Mouse (Mus musculus) forebrain, embryonic 15.5 days (tissue): ENCODE results near the gene Hist1h4f. TPM values are rescaled to one million over a fixed set of nuclear protein-coding genes. Genes with fewer than 3 reads are reported as not detected.
"Not testable (repeated sequence)": the region's sequence is repeated elsewhere in the genome, so short reads cannot be mapped to it uniquely, and the experiment has no call there.

Source experiments
- ATAC-seq: fragments of 200-750 bp; cut with Nextera tagmentation; replicated peaks from 2 replicates; pipeline ENCODE4 v1.8.0; 2017; ENCODE audit warnings: mild to moderate bottlenecking, moderate TSS enrichment, moderate library complexity
- H3K27ac ChIP-seq: fragments of 300-500 bp; sonication (generic); replicated peaks from 2 replicates; pipeline ENCODE4 v1.5.1; 2015; ENCODE audit warnings: mild to moderate bottlenecking, inconsistent platforms
- H3K27me3 ChIP-seq: fragments of 300-500 bp; sonication (generic); 2 replicates; pipeline ENCODE4 v1.6.1; 2015; ENCODE audit warnings: inconsistent platforms
- H3K36me3 ChIP-seq: fragments of 300-500 bp; sonication (generic); 2 replicates; pipeline ENCODE4 v1.6.1; 2015; ENCODE audit warnings: mild to moderate bottlenecking, inconsistent platforms
- H3K4me1 ChIP-seq: fragments of 300-500 bp; sonication (generic); 2 replicates; pipeline ENCODE4 v1.6.1; 2015; ENCODE audit warnings: inconsistent platforms
- H3K4me2 ChIP-seq: fragments of 300-500 bp; sonication (generic); replicated peaks from 2 replicates; pipeline ENCODE4 v1.6.1; 2015; ENCODE audit warnings: mild to moderate bottlenecking, inconsistent platforms
- H3K4me3 ChIP-seq: fragments of 300-500 bp; sonication (generic); 2 replicates; pipeline ENCODE4 v1.5.1; 2015; ENCODE audit warnings: mild to moderate bottlenecking, inconsistent platforms
- H3K9ac ChIP-seq: fragments of 300-500 bp; sonication (generic); replicated peaks from 2 replicates; pipeline ENCODE4 v1.6.1; 2015; ENCODE audit warnings: mild to moderate bottlenecking, inconsistent platforms
- H3K9me3 ChIP-seq: fragments of 300-500 bp; sonication (generic); 2 replicates; pipeline ENCODE4 v1.6.1; 2016; ENCODE audit warnings: inconsistent platforms
- WGBS: fragments of 180-500 bp; shearing (Covaris S2); methylation state at CpG from one replicate; pipeline ENCODE4 v1.1.7; 2015; ENCODE audit warnings: mixed read lengths; 5-methylcytosine and 5-hydroxymethylcytosine counted together
- polyA plus RNA-seq: library from polyadenylated mRNA; unstranded; fragments of >200 nt; fragmentation: Nextera tagmentation; extraction: Ambion mirVana; gene quantifications from 2 replicates; pipeline ENCODE4 v1.2.1, GENCODE M21; 2015

Gene Hist1h4f
- polyA plus RNA-seq, 1 experiment from 2014 or later, result 0.70 TPM

- peak overlapping the region; percentile 47 for H3K4me3 ChIP-seq
- H3K9ac ChIP-seq, result peak overlapping the region; percentile 74
- peaks cover 50% of the 10 kb centered on the region for H3K4me1 ChIP-seq
- H3K27ac ChIP-seq, result peak overlapping the region; percentile 97
- peak overlapping the region; percentile 77 for H3K4me2 ChIP-seq
- ATAC-seq, result peak; percentile 17; the same call in 1 of the 2 replicates
- H3K36me3 ChIP-seq, result no peaks in the 10 kb centered on the region
- H3K9me3 ChIP-seq, result no peaks in the 10 kb centered on the region
- no peaks in the 10 kb centered on the region for H3K27me3 ChIP-seq
- under 1% methylated on average over 21 of the region's 21 CpGs for WGBS
Measured at GRCm38 (mm10) chr13:23585029-23585441, 33.6 kb upstream of the Hist1h4f start.

- Histone ChIP-seq H3K27ac (peak overlapping the region; percentile 97), H3K36me3 (no peaks in the 10 kb centered on the region), H3K9ac (peak overlapping the region; percentile 74), H3K9me3 (no peaks in the 10 kb centered on the region), H3K4me1 (peaks cover 50% of the 10 kb centered on the region), H3K4me2 (peak overlapping the region; percentile 77), H3K4me3 (peak overlapping the region; percentile 47), H3K27me3 (no peaks in the 10 kb centered on the region)
- ATAC-seq, result no peak
Measured at GRCm38 (mm10) chr13:23584331-23584730, 32.9 kb upstream of the Hist1h4f start.

GRCm38 (mm10) chr13:23583387-23584068, 32.1 kb upstream of the Hist1h4f start:
- H3K9me3 ChIP-seq, result no peaks in the 10 kb centered on the region
- H3K36me3 ChIP-seq, result no peaks in the 10 kb centered on the region
- H3K4me3 ChIP-seq, result no peak overlapping the region
- no peaks in the 10 kb centered on the region for H3K27me3 ChIP-seq
- H3K4me1 ChIP-seq, result peaks cover 50% of the 10 kb centered on the region
- ATAC-seq, result no peak
- no peak overlapping the region for H3K9ac ChIP-seq
- peak overlapping the region; percentile 97 for H3K27ac ChIP-seq
- H3K4me2 ChIP-seq, result no peak overlapping the region; the same call in 1 of the 2 replicates

- peak overlapping the region; percentile 61 for H3K9ac ChIP-seq
- H3K4me3 ChIP-seq, result peak overlapping the region; percentile 53
- H3K4me2 ChIP-seq, result peak overlapping the region; percentile 79
- peak overlapping the region; percentile 97 for H3K27ac ChIP-seq
- ATAC-seq, result no peak
- H3K36me3 ChIP-seq, result no peaks in the 10 kb centered on the region
- H3K9me3 ChIP-seq, result no peaks in the 10 kb centered on the region
- no peaks in the 10 kb centered on the region for H3K27me3 ChIP-seq
- H3K4me1 ChIP-seq, result peaks cover 50% of the 10 kb centered on the region
- WGBS, result 3% methylated on average over 6 of the region's 6 CpGs
Measured at GRCm38 (mm10) chr13:23582219-23583056, 31.0 kb upstream of the Hist1h4f start.

GRCm38 (mm10) chr13:23581408-23582218, 30.2 kb upstream of the Hist1h4f start, which contains the start of gene Hist1h4d:
Hist1h4d (plus strand) TSS chr13:23581598.
- H3K27ac ChIP-seq, result peak within 1 kb of the TSS; percentile 97
- H3K4me2 ChIP-seq, result peak within 1 kb of the TSS; percentile 79
- H3K9me3 ChIP-seq, result no peaks in the 10 kb centered on the region
- H3K36me3 ChIP-seq, result no peaks in the 10 kb centered on the region
- no peaks in the 10 kb centered on the region for H3K27me3 ChIP-seq
- WGBS, result under 1% methylated on average over 43 of the region's 43 CpGs
- H3K4me1 ChIP-seq, result peaks cover 53% of the 10 kb centered on the region
- H3K9ac ChIP-seq, result peak within 1 kb of the TSS; percentile 61
- peak; percentile 93 for ATAC-seq
- H3K4me3 ChIP-seq, result peak within 1 kb of the TSS; percentile 53

- H3K4me3 ChIP-seq, result no peak overlapping the region
- H3K4me2 ChIP-seq, result no peak overlapping the region
- H3K4me1 ChIP-seq, result peaks cover 40% of the 10 kb centered on the region
- no peaks in the 10 kb centered on the region for H3K27me3 ChIP-seq
- no peaks in the 10 kb centered on the region for H3K36me3 ChIP-seq
- no peaks in the 10 kb centered on the region for H3K9me3 ChIP-seq
- WGBS, result 93% methylated on average over 1 of the region's 1 CpGs
- no peak overlapping the region for H3K27ac ChIP-seq
- H3K9ac ChIP-seq, result no peak overlapping the region
- no peak for ATAC-seq
Measured at GRCm38 (mm10) chr13:23577835-23578234, 26.4 kb upstream of the Hist1h4f start.

GRCm38 (mm10) chr13:23576906-23577639, 25.6 kb upstream of the Hist1h4f start:
- peak overlapping the region; percentile 97 for H3K27ac ChIP-seq

GRCm38 (mm10) chr13:23576351-23576881, 25.0 kb upstream of the Hist1h4f start:
- H3K27ac ChIP-seq, result peak overlapping the region; percentile 97
- H3K4me2 ChIP-seq, result peak overlapping the region; percentile 72
- H3K4me1 ChIP-seq, result peaks cover 37% of the 10 kb centered on the region
- H3K36me3 ChIP-seq, result no peaks in the 10 kb centered on the region
- no peaks in the 10 kb centered on the region for H3K9me3 ChIP-seq
- H3K27me3 ChIP-seq, result no peaks in the 10 kb centered on the region
- 2% methylated on average over 7 of the region's 7 CpGs for WGBS
- peak overlapping the region; percentile 47 for H3K4me3 ChIP-seq
- H3K9ac ChIP-seq, result peak overlapping the region; percentile 74
- ATAC-seq, result no peak

More at GRCm38 (mm10) chr13:23576906-23577639, 25.6 kb upstream of the Hist1h4f start:
- Histone ChIP-seq H3K4me2 (peak overlapping the region; percentile 72), H3K9me3 (no peaks in the 10 kb centered on the region), H3K4me1 (peaks cover 40% of the 10 kb centered on the region), H3K27me3 (no peaks in the 10 kb centered on the region), H3K36me3 (no peaks in the 10 kb centered on the region), H3K9ac (peak overlapping the region; percentile 74), H3K4me3 (peak overlapping the region; percentile 47)
- 32% methylated on average over 6 of the region's 6 CpGs for WGBS
- ATAC-seq, result no peak

GRCm38 (mm10) chr13:23575864-23576313, 24.4 kb upstream of the Hist1h4f start:
- not testable (repeated sequence) for H3K9me3 ChIP-seq, H3K36me3 ChIP-seq, ATAC-seq, H3K27me3 ChIP-seq
- WGBS, result under 1% methylated on average over 15 of the region's 40 CpGs
- Histone ChIP-seq H3K4me2 (peak overlapping the region; percentile 72), H3K4me1 (peaks cover 35% of the 10 kb centered on the region), H3K27ac (peak overlapping the region; percentile 97), H3K9ac (peak overlapping the region; percentile 74), H3K4me3 (peak overlapping the region; percentile 47)

GRCm38 (mm10) chr13:23575271-23575851, 23.9 kb upstream of the Hist1h4f start, which contains the start of gene Hist1h3d:
Hist1h3d (plus strand) TSS chr13:23575763.
- ATAC-seq, result peak; percentile 61
- no peaks in the 10 kb centered on the region for H3K36me3 ChIP-seq
- H3K4me1 ChIP-seq, result peaks cover 34% of the 10 kb centered on the region
- peak within 1 kb of the TSS; percentile 97 for H3K27ac ChIP-seq
- H3K9ac ChIP-seq, result peak within 1 kb of the TSS; percentile 74
- peak within 1 kb of the TSS; percentile 47 for H3K4me3 ChIP-seq
- H3K9me3 ChIP-seq, result no peaks in the 10 kb centered on the region
- under 1% methylated on average over 18 of the region's 18 CpGs for WGBS
- no peaks in the 10 kb centered on the region for H3K27me3 ChIP-seq
- peak within 1 kb of the TSS; percentile 72 for H3K4me2 ChIP-seq
